Mouse (Mus musculus) stomach, postnatal 0 days (tissue): ENCODE data around the gene 2900011O08Rik.

Experiments used
- CTCF ChIP-seq: IDR thresholded peaks from 2 replicates; pipeline ENCODE4 v1.5.1; 2016; ENCODE audit warnings: antibody characterized with exemption, low read depth, mild to moderate bottlenecking, moderate library complexity
- EP300 ChIP-seq: optimal IDR thresholded peaks from 2 replicates; pipeline ENCODE3; 2016; ENCODE audit warnings: antibody characterized with exemption

DNA sequence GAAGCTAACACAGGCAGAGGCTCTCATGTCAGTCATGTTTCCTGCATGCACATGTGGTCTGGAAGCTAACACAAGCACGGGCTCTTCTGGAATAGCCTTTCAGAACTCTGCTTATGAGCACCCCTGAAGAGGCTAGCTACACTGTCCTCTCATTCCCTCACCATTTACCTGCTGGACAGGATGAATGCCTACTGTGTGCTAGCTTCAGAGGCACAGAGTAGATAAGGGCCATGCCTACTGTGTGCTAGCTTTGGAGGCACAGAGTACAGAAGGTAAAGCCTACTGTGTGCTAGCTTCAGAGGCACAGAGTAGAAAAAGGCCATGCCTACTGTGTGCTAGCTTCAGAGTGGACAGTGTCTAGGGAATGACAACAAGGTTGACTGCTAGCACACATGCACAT, 8.1 kb downstream of the 2900011O08Rik start:
- TF ChIP-seq EP300 (no peak), CTCF (no peak)
